Mouse (Mus musculus): ENCODE data around the gene Mylk.

GRCm38 (mm10) chr16:34904876-34905275 is 159.9 kb downstream of the Mylk start:
- TF ChIP-seq CTCF (IDR thresholded peaks at IDR 0.05; ENCODE audit: extremely low read depth, insufficient read depth, low read length), result no peak
- TF ChIP-seq POLR2A (IDR thresholded peaks at IDR 0.05; ENCODE audit: extremely low read depth, insufficient read depth, low read length), result no peak

All from cortical plate, adult 2 months (tissue).